Mouse (Mus musculus) megakaryocyte, embryonic 14.5 days (primary cell): ENCODE results near the gene Ltk.

Source experiments
- FLI1 ChIP-seq: IDR thresholded peaks from 2 replicates; pipeline ENCODE4 v1.6.1; 2012; ENCODE audit warnings: low read length, inconsistent platforms, mixed read lengths
- GATA1 ChIP-seq: IDR thresholded peaks from 3 replicates; pipeline ENCODE4 v1.6.1; 2012; ENCODE audit warnings: mixed read lengths, low read length, inconsistent platforms, borderline replicate concordance

DNA sequence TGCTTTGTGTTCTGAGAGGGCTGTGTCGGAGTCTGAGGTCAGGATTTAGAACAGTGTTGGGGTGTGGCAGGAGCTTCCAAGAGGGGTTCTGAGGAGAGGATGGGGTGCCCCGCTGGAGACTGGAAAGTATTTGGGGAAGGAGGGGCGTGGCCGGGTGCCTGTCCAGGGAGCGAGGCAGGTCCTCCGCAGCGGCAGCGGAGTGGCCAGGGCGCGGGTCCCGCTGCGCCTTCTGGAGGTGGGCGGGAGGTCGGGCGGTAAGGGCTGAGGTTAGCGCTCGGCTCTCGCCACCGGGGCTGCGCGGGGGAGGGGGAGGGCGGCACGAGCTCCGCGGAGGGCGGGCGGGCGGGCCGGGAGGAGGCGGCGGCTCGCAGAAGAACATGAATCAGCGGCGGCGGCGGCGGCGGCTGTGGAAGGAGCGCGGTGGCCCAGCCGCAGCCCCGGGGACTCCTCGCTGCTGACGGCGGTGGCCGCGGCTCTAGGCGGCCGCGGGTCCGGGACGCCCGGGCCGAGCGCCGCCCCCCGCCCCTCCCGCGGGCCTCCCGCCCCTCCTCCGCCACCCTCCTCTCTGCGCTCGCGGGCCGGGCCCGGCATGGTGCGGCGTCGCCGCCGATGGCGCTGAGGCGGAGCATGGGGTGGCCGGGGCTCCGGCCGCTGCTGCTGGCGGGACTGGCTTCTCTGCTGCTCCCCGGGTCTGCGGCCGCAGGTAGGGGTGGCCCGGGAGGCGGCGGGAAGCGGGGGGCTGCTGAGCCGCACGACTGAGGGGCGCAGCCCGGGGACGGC is 39.1 kb upstream of the Ltk start:
- no peak for TF ChIP-seq GATA1
- no peak for TF ChIP-seq FLI1
